Mouse (Mus musculus): ENCODE measurements at regions not wholly inside any gene's neighbourhood (a gene's known extent, or its start where the extent isn't known, plus 50 kb on each side); places are given as distances from the start of the nearest gene placed in this dataset.

- no peak for ATAC-seq (ENCODE audit: borderline replicate concordance, extremely low read depth, low FRiP score, low TSS enrichment)
- 63% methylated on average over 1 of the region's 1 CpGs for WGBS
- Histone ChIP-seq H3K4me3 (no peak overlapping the region), H3K27ac (no peak overlapping the region), H3K36me3 (no peaks in the 10 kb centered on the region), H3K4me1 (no peaks in the 10 kb centered on the region), H3K4me2 (no peak overlapping the region), H3K9ac (no peak overlapping the region), H3K9me3 (no peaks in the 10 kb centered on the region), H3K27me3 (no peaks in the 10 kb centered on the region)
Measured at GRCm38 (mm10) chr17:58598911-58599310, 392.3 kb downstream of the Pdzph1 start.

DNA sequence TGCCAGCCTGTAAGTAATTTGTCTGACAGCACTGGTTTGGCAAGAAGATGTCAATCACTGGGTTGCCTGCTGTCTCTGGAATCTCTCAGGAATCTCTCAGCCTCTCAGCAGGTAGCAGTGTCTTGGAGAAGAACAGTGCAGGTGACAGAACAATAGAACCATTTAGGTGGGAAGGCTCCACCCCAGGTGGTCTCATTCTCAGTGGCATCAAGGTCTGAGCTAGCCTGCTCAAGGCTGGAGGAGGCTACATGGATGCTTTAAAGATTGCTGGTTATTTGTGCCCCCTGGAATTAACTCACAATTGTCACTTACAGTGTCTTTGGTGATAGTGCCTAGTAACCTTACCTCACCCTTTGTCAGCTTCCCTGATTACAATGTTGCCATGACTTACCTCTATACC, 394.5 kb downstream of the Pdzph1 start:
- H3K9me3 ChIP-seq = no peaks in the 10 kb centered on the region
- H3K4me1 ChIP-seq = no peaks in the 10 kb centered on the region
- no peak for ATAC-seq (ENCODE audit: borderline replicate concordance, extremely low read depth, low FRiP score, low TSS enrichment)
- no peak overlapping the region for H3K4me3 ChIP-seq
- no peak overlapping the region for H3K9ac ChIP-seq
- no peak overlapping the region for H3K4me2 ChIP-seq
- H3K27me3 ChIP-seq = no peaks in the 10 kb centered on the region
- no peak overlapping the region for H3K27ac ChIP-seq
- H3K36me3 ChIP-seq = no peaks in the 10 kb centered on the region

DNA sequence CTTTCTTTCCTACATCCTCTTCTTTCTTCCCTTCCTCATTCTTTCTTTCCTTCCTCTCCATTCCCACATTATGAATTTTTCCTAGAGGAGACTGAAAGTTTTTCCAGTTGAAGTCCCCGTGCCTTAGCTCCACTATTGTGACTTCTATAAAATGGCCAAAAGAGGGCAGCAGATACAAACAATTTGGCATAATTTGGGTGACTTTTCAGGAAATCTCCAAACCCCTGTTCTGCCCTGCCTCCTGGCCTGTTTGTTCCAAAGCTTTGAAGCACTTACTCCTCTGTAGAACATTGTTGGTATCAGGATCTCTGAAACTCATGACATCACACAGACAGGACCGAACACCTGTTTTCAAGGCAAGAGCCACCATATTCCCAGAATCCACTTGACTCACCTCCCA, 403.2 kb downstream of the Pdzph1 start:
- WGBS = 62% methylated on average over 2 of the region's 2 CpGs
- Histone ChIP-seq H3K27me3 (no peaks in the 10 kb centered on the region), H3K4me3 (no peak overlapping the region), H3K4me1 (no peaks in the 10 kb centered on the region), H3K9ac (no peak overlapping the region), H3K4me2 (no peak overlapping the region), H3K27ac (no peak overlapping the region), H3K9me3 (no peaks in the 10 kb centered on the region), H3K36me3 (no peaks in the 10 kb centered on the region)
- ATAC-seq (ENCODE audit: borderline replicate concordance, extremely low read depth, low FRiP score, low TSS enrichment) = no peak

DNA sequence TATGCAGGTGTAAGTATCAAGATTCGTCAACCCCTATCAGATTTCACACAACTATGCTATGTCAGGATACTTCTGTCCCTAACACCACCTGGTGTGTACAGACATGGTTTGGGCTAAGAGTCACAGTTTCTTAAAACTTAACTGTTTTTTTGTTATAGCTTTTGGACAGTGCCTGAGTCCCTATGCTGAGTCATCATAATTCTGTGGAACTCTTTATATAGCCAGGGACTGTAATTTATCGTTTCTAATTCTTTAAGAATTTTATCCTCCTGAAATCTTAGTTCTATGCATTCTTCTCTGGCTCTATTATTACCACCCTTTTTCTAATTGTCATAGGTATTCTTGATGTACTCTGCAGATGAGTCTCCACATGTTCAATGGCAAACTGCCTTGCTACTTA, 418.3 kb downstream of the Pdzph1 start:
- Histone ChIP-seq H3K9ac (no peak overlapping the region), H3K27ac (no peak overlapping the region), H3K27me3 (no peaks in the 10 kb centered on the region), H3K36me3 (no peaks in the 10 kb centered on the region), H3K4me2 (no peak overlapping the region), H3K9me3 (no peaks in the 10 kb centered on the region), H3K4me1 (no peaks in the 10 kb centered on the region), H3K4me3 (no peak overlapping the region)
- 67% methylated on average over 2 of the region's 2 CpGs for WGBS
- no peak for ATAC-seq (ENCODE audit: borderline replicate concordance, extremely low read depth, low FRiP score, low TSS enrichment)
